Mouse (Mus musculus): ENCODE results near the gene Mkrn2.
"Not testable (repeated sequence)": the region's sequence is repeated elsewhere in the genome, so short reads cannot be mapped to it uniquely, and the experiment has no call there.

Gene Mkrn2

GRCm38 (mm10) chr6:115610301-115610700 lies 8.6 kb downstream of the Mkrn2 start:
- no peak for DNase-seq

GRCm38 (mm10) chr6:115613793-115614192 lies 12.1 kb downstream of the Mkrn2 start:
- no peak for DNase-seq

DNA sequence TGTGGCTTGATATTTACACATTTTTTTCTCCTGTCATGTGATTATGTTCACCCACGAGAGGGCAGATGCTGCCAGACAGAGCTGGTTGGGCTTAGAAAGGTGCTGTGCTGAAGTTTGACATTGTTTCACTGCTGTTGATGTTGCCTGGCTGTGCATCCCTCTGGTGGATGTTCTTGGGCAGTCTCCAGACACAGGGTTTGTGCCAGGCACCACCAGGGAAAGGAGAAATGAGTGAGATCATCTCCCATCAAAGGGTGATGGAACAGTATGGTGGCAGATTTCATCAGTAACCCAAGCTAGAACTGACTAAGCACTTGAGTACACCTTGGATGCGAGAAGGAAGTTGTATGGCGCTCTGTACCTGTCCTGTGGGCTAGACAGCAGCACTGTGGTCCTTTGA lies 14.3 kb downstream of the Mkrn2 start:
- DNase-seq: no peak

- DNase-seq: no peak
These were observed 18.1 kb downstream of the Mkrn2 start for GRCm38 (mm10) chr6:115619818-115620217.

GRCm38 (mm10) chr6:115620942-115621341 lies 19.2 kb downstream of the Mkrn2 start:
- DNase-seq: no peak

DNA sequence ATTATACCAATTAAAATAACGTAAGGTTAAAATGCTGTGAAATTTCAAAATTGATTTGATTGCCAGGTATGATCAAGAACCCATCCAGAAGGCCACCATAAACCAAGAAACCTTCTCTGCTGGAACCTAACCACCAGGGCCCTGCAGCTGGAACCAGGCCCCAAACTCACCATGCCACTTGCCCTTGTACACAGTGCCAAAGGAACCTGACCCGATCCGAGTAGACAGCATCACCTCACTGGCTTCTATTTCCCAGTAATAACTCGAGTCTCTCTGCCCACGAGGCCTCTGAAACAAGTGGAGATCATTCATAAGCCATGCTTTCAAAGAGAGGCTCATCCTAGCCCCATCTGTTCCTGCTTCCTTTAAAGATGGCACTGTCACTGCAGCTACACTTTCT lies 24.4 kb downstream of the Mkrn2 start:
- DNase-seq: no peak

- no peak for DNase-seq
These were observed 29.5 kb downstream of the Mkrn2 start for GRCm38 (mm10) chr6:115631056-115631795.

DNA sequence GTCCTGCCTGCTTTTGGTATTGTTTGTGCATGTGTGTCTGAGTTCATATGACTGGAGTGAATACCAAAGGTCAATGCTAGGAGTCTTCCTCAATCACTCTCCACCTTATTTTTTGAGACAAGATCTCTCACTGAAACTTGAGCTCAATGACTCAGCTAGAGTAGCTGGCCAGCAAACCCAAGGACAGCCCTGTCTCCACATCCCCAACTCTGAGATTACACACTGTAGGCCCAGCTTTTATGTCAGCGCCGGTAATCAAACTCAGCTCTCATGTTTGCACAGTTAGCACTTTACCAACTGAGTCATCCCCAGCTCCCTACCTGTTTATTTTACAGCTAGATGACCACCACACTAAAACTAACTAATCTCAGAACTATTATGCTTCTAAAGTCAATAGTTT lies 32.3 kb downstream of the Mkrn2 start:
- no peak for DNase-seq

DNA sequence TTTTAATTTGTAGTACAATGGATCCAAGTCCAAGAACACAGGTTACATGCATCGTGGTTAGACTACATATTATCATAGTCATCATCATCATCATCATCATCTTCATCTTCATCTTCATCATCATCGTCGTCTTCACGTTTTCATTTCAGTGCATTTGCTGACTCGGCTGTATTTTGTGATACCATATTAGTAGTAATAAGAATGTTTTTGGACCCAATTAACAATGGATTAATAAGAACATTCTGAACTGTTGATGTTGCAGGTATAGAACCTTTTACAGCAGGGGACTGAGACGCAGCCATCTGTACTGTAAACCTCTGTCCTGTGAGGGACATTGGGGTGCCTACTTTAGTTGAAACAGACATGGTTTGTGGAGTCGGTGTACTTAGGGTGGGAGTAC lies 36.5 kb downstream of the Mkrn2 start:
- DNase-seq: not testable (repeated sequence)

GRCm38 (mm10) chr6:115643315-115643714 lies 41.6 kb downstream of the Mkrn2 start:
- no peak for DNase-seq

DNA sequence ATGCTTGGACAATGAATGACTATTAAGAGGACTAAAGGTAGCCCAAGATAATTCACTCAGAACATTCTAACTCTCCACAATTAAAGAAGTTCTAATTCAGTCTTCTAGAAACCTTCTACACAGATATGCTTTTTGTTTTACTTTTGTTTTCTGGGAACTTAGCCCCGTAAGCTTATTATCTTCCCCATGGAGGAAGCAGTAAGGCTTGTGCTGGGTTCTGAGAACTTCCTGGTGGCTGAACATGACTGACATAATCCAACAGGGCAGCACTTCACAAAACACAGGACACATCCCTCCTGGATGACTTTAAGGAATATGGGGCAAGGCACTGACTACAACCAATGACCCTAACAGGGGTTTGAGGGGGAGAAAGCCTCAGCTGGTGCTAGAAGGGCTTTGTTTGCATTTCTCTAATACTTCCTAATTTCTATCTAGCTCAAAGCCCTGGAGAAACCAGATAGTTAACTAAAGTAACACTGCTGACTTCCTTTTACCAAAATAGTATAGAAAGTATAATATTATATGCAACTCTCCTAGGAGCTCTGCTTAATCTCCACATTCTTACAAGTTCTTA lies 48.2 kb downstream of the Mkrn2 start:
- DNase-seq: no peak

GRCm38 (mm10) chr6:115650476-115651427 lies 49.0 kb downstream of the Mkrn2 start:
- no peak for DNase-seq

DNA sequence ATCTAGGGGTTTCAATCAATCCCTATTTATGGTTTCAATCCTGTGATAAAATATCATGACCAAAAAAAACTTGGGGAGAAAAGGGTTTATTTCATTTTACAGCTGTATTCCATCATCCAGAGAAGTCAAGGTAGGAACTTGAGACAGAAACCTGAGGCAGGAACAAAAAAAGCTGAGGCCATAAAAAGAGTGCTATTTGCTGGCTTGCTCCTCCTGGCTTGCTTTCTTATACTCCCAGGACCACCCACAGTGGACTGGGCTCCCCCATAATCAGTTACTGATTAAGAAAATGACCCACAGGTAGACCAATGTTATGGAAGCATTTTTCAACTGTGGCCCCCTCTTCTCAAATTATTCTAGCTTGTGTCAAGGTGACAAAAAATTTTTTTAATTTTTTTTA lies 50.0 kb downstream of the Mkrn2 start:
- no peak for DNase-seq

GRCm38 (mm10) chr6:115653939-115654338 lies 52.2 kb downstream of the Mkrn2 start:
- no peak for DNase-seq

- no peak for DNase-seq
These were observed 57.1 kb downstream of the Mkrn2 start for GRCm38 (mm10) chr6:115658802-115659201.

DNA sequence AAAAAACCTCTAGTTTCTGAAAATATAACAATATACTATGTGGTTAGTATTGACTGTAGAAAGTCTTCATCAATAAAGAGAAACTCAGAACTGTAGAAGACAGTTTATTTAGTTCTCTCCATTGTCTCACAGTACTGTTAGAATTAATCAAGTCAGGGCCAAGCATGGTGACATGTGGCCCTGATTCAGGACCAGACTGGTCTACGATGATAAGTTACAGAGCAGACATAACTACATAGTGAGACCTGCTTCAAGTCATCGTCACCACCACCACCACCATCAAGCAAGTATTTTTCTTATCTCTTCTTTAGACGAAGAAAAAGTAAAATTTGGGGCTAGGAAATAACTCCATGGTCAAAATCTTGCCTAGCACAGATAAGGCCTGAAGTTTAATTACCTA lies 62.6 kb downstream of the Mkrn2 start:
- DNase-seq: no peak

DNA sequence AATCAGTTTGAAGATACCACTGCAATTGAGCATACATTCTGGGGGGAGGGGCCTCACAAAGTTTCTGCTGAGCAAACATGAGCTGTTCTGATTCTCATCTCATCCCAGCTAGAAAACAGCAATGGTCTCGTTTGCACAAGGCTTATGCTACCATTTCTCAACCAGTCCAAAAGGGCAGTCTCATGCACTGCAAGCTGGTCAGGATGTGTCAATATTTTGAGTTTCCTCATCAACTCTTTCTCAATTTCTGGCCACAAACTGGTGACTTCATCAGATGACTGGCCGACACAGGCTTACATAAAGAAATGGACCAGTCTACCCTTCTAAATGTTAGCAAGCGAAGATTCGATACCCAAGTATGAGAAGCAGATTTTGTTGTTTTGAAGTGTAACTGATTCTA lies 64.9 kb downstream of the Mkrn2 start:
- no peak for DNase-seq

Measured in cerebellum, adult 11-12 months (tissue).